Mouse (Mus musculus): ENCODE data around the gene Usp30. TPM values are rescaled to one million over a fixed set of nuclear protein-coding genes. Genes with fewer than 3 reads are reported as not detected.

The Usp30 gene
- total RNA-seq, 2 experiments from 2014 or later, result 11.3 to 13.5 TPM

GRCm38 (mm10) chr5:114147043-114147972 is 82.0 kb downstream of the Usp30 start:
- intact Hi-C loops (cut with DNase I), result no loop called here
- no peak for DNase-seq

GRCm38 (mm10) chr5:114152359-114153092 is 87.3 kb downstream of the Usp30 start:
- intact Hi-C loops (cut with DNase I), result no loop called here
- no peak for DNase-seq

- intact Hi-C loops (cut with DNase I), result no loop called here
- no peak for DNase-seq
These were observed 88.2 kb downstream of the Usp30 start for GRCm38 (mm10) chr5:114153490-114153889.

- intact Hi-C loops (cut with DNase I), result no loop called here
- DNase-seq, result no peak
These were observed 89.5 kb downstream of the Usp30 start for GRCm38 (mm10) chr5:114154765-114155164.

GRCm38 (mm10) chr5:114155168-114155933 is 90.1 kb downstream of the Usp30 start:
- DNase-seq, result no peak
- intact Hi-C loops (cut with DNase I), result no loop called here

GRCm38 (mm10) chr5:114157236-114157635 is 92.0 kb downstream of the Usp30 start:
- DNase-seq, result no peak
- intact Hi-C loops (cut with DNase I), result no loop called here

GRCm38 (mm10) chr5:114161424-114161823 is 96.2 kb downstream of the Usp30 start:
- DNase-seq, result no peak
- intact Hi-C loops (cut with DNase I), result no loop called here

- intact Hi-C loops (cut with DNase I), result no loop called here
- no peak for DNase-seq
These were observed 97.0 kb downstream of the Usp30 start for GRCm38 (mm10) chr5:114162106-114162815.

GRCm38 (mm10) chr5:114163117-114163696 is 97.9 kb downstream of the Usp30 start:
- intact Hi-C loops (cut with DNase I), result no loop called here
- no peak for DNase-seq

GRCm38 (mm10) chr5:114170345-114170744 is 105.1 kb downstream of the Usp30 start:
- DNase-seq, result no peak
- intact Hi-C loops (cut with DNase I), result loop anchor here (5.0 kb wide), 1 partner anchor 38 kb away; the partner anchor contains the start of gene Ung

GRCm38 (mm10) chr5:114172936-114173335 is 107.7 kb downstream of the Usp30 start:
- DNase-seq, result no peak
- intact Hi-C loops (cut with DNase I), result loop anchor here (5.0 kb wide), 1 partner anchor 41 kb away; the partner anchor contains the start of gene Ung

- DNase-seq, result no peak
- intact Hi-C loops (cut with DNase I), result loop anchor here (5.0 kb wide), 1 partner anchor 41 kb away; the partner anchor contains the start of gene Ung
These were observed 108.2 kb downstream of the Usp30 start for GRCm38 (mm10) chr5:114173458-114173857.

GRCm38 (mm10) chr5:114173877-114174581 is 108.8 kb downstream of the Usp30 start:
- intact Hi-C loops (cut with DNase I), result loop anchor here (5.0 kb wide), 1 partner anchor 42 kb away; the partner anchor contains the start of gene Ung
- DNase-seq, result no peak

Other genes starting within 250 kb of the Usp30 start
- 1 to 10 TPM; 3.1 to 4.6 TPM for gene Selplg, start 232.8 kb upstream of the Usp30 start, total RNA-seq (2021)
- gene Coro1c, start 156.7 kb upstream of the Usp30 start, total RNA-seq (2021), result 10 to 100 TPM; 34.3 to 37.5 TPM
- gene Ssh1, start 71.6 kb upstream of the Usp30 start, total RNA-seq (2021), result 10 to 100 TPM; 14.7 to 15.7 TPM
- gene Dao, start 61.8 kb upstream of the Usp30 start, total RNA-seq (2021), result not detected
- not detected for gene Svop, start 26.1 kb downstream of the Usp30 start, total RNA-seq (2021)
- 1 to 10 TPM; 1.2 to 1.5 TPM for gene Alkbh2, start 62.8 kb downstream of the Usp30 start, total RNA-seq (2021)
- 10 to 100 TPM; 26.4 to 27.3 TPM for gene Ung, start 64.9 kb downstream of the Usp30 start, total RNA-seq (2021)
- gene Acacb, start 81.1 kb downstream of the Usp30 start, total RNA-seq (2021), result 100 to 1,000 TPM; 232 to 242 TPM
- gene Foxn4, start 208.3 kb downstream of the Usp30 start, total RNA-seq (2021), result not detected
- gene Myo1h, start 223.7 kb downstream of the Usp30 start, total RNA-seq (2021), result under 1 TPM in 1 of 2 experiments, not detected in 1; 0.14 TPM

Measured in heart, postnatal 36 days (tissue).